Mouse (Mus musculus) layer of hippocampus, adult 2 months (tissue): ENCODE measurements around the gene Ehbp1l1. TPM values are rescaled to one million over a fixed set of nuclear protein-coding genes. Genes with fewer than 3 reads are reported as not detected.

Source experiments
- DNase-seq, 2 experiments: peaks; one replicate each; pipeline ENCODE4 v3.0.0; 2022; ENCODE audit warnings: low spot score in 2 of 2
- H3K27ac ChIP-seq: fragments of 200-600 bp; 2 replicates; pipeline ENCODE4 v1.8.1; 2022
- H3K4me3 ChIP-seq: fragments of 200-600 bp; 2 replicates; pipeline ENCODE4 v1.8.1; 2022; ENCODE audit warnings: mild to moderate bottlenecking
- CTCF ChIP-seq: fragments of 200-600 bp; conservative IDR thresholded peaks from 2 replicates; pipeline ENCODE4 v1.8.1; 2022; ENCODE audit warnings: antibody characterized with exemption, mild to moderate bottlenecking, moderate library complexity
- total RNA-seq, 2 experiments: library from RNA; stranded (reverse); gene quantifications; 2 replicates each; pipeline ENCODE4 v1.2.3; 2021

Gene Ehbp1l1
- total RNA-seq, 2 experiments from 2014 or later: 11.8 to 17.7 TPM

- TF ChIP-seq CTCF: no peak
- Histone ChIP-seq H3K4me3 (no peak overlapping the region), H3K27ac (no peak overlapping the region; the same call in 1 of the 2 replicates)
- DNase-seq: no peak
Observed at GRCm38 (mm10) chr19:5745756-5746710, 19.9 kb upstream of the Ehbp1l1 start.

- H3K27ac ChIP-seq: no peak overlapping the region
- DNase-seq: no peak
- no peak for TF ChIP-seq CTCF
- H3K4me3 ChIP-seq: no peak overlapping the region
Observed at GRCm38 (mm10) chr19:5743576-5743975, 17.5 kb upstream of the Ehbp1l1 start.

- no peak for TF ChIP-seq CTCF
- H3K27ac ChIP-seq: peak overlapping the region; percentile 85
Observed at GRCm38 (mm10) chr19:5742241-5742641, 16.1 kb upstream of the Ehbp1l1 start.

GRCm38 (mm10) chr19:5741641-5742240 is 15.6 kb upstream of the Ehbp1l1 start:
- H3K4me3 ChIP-seq: peak overlapping the region; percentile 62
- DNase-seq: peak; percentile 73
- TF ChIP-seq CTCF: peak; percentile 34; the same call in 1 of the 2 replicates
- H3K27ac ChIP-seq: peak overlapping the region; percentile 85

More at GRCm38 (mm10) chr19:5742241-5742641, 16.1 kb upstream of the Ehbp1l1 start:
- no peak for DNase-seq
- peak overlapping the region; percentile 62 for H3K4me3 ChIP-seq

GRCm38 (mm10) chr19:5740320-5741317 is 14.5 kb upstream of the Ehbp1l1 start, which contains the start of gene Ltbp3:
Gene Ltbp3, plus strand, starts transcription at chr19:5740904.
- no peak for TF ChIP-seq CTCF
- Histone ChIP-seq H3K27ac (peak within 1 kb of the TSS; percentile 85), H3K4me3 (peak within 1 kb of the TSS; percentile 62)
- DNase-seq: peak in 1 of 2 experiments; percentile 47

GRCm38 (mm10) chr19:5739446-5739845 is 13.3 kb upstream of the Ehbp1l1 start:
- DNase-seq: no peak
- Histone ChIP-seq H3K4me3 (no peak overlapping the region), H3K27ac (no peak overlapping the region)
- no peak for TF ChIP-seq CTCF

- no peak for TF ChIP-seq CTCF
- Histone ChIP-seq H3K4me3 (no peak overlapping the region), H3K27ac (no peak overlapping the region)
- no peak for DNase-seq
Observed at GRCm38 (mm10) chr19:5734325-5734724, 8.2 kb upstream of the Ehbp1l1 start.

- DNase-seq: peak; percentile 93 to 94
- Histone ChIP-seq H3K27ac (peak overlapping the region; percentile 81), H3K4me3 (peak overlapping the region; percentile 77)
- no peak for TF ChIP-seq CTCF
Observed at GRCm38 (mm10) chr19:5731264-5731978, 5.3 kb upstream of the Ehbp1l1 start.

- DNase-seq: no peak
- TF ChIP-seq CTCF: peak; percentile 61
- peak overlapping the region; percentile 81 for H3K27ac ChIP-seq
- H3K4me3 ChIP-seq: peak overlapping the region; percentile 77
Observed at GRCm38 (mm10) chr19:5730314-5731186, 4.4 kb upstream of the Ehbp1l1 start.

- no peak for TF ChIP-seq CTCF
- Histone ChIP-seq H3K27ac (peak within 1 kb of the TSS; percentile 96), H3K4me3 (peak within 1 kb of the TSS; percentile 94)
- peak; percentile 82 to 85 for DNase-seq
Observed at GRCm38 (mm10) chr19:5729444-5729815, 3.3 kb upstream of the Ehbp1l1 start, which contains the start of gene Fam89b. Gene Fam89b, minus strand, starts transcription at chr19:5729653.
